Mouse (Mus musculus) layer of hippocampus, adult 8-10 months (tissue): ENCODE results near the gene Gm49380. TPM values are rescaled to one million over a fixed set of nuclear protein-coding genes. Genes with fewer than 3 reads are reported as not detected.
A peak's percentile ranks its signal among the peaks of the same experiment; 100 is the strongest.

Experiments used
- DNase-seq, 2 experiments: peaks; one replicate each; pipeline ENCODE4 v3.0.0; 2022; ENCODE audit warnings: low spot score in 2 of 2
- total RNA-seq, 4 experiments: library from RNA; stranded (reverse); gene quantifications; 2 replicates each; pipeline ENCODE4 v1.2.4; 2022

Gene Gm49380
- 1 to 10 TPM in 1 of 4 experiments, under 1 TPM in 3; 0.43 to 1.1 (median 0.58) TPM for total RNA-seq

DNA sequence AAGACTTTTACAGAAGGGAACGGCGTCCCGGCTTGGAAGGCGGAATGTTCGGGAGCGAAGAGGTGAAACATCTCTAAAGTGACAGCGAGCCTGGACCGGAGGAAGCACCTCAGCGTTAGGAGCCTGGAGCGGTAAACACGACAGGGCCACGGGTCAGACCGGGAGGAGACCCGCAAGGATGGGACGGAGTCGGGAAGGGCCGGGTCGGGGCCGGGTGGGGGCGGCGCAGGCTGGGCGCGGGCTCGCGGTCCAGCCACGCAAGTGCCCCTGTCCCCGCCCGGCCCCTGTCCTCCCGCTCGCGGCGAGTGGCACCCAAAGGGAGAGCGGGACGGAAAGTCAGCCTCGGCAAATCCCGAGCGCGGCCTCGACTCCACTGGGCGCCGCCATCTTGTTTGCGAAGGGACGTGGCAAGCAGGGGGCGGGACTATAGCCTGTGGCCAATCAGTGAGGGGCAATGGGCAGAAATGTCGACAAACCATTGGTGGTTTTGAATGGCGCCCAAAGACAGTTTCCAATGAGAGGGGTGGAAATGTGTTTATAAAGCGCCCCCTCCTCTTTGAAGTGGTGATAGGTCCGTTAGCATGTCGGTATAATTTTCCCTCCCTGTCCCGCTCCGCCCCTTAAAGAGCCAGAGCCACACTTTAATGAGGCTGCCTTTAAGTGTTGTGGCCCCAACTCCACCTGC, at the start of gene Gm49380, which contains the start of gene Rnf26:
Gene Gm49380, minus strand, starts transcription at position 396 of the 685 bp plus-strand sequence.
Gene Rnf26, minus strand, starts transcription at position 413 of the 685 bp plus-strand sequence.
- DNase-seq: peak; percentile 96 to 97

DNA sequence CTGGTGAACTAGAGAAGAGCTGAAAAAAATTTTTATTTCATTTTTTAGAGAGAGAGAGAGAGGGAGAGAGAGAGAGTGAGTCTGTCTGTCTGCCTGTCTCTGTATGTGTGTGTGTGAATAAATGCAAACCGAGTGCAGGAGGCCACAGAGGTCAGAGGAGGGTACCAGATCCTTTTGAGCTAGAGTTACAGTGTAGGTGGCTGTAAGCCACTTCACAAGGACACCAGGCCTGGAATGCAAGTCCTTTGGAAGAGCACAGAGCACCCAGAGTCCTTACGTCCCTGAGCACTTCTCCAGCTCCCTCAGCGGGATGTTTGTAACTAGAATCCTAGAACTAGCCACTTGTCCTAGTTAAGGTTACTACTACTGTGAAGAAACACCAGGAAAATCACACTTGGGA, 46.6 kb upstream of the Gm49380 start:
- no peak for DNase-seq

DNA sequence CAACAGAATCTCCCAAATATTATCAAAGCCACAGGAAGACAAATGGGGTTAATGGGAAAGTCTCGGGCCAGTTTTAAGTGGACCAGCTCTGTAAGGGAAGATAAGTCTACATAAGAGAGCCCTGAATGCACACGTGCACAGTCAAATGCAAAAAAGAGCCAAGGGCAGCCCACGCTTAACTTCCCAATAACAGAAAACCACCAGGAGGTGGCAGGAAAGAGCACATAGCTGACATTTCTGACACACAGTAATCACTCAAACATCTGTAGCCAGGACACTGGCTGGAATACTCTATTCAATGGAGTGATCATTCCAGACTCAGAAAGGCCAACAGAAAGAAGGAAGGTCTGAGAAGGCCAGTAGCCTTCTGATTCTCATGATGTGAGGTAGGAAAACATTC, 34.0 kb upstream of the Gm49380 start:
- no peak for DNase-seq

GRCm38 (mm10) chr9:44144718-44145060, 31.4 kb upstream of the Gm49380 start:
- no peak for DNase-seq

GRCm38 (mm10) chr9:44144023-44144717, 30.9 kb upstream of the Gm49380 start:
- no peak for DNase-seq

GRCm38 (mm10) chr9:44143421-44143820, 30.1 kb upstream of the Gm49380 start:
- no peak for DNase-seq

DNA sequence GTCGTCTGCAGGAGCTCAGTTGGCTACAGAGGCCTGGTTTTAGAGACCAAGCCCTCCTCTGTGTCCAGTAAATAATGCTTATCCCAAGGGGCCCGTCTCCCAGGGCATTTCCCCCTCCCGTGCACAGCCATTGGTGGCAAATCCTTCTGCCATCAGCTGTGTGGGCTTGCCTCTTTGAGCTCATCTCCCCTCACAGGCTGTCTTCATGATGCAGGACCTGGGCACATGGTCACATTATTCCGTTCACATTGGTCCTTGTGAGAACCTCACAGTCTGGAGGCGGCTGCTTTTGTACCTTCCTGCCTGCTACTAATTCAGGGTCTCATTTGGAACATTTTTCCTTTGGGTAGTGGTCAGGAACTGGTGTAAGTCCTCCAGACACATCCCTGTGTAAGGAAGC, 28.7 kb upstream of the Gm49380 start:
- DNase-seq: no peak

DNA sequence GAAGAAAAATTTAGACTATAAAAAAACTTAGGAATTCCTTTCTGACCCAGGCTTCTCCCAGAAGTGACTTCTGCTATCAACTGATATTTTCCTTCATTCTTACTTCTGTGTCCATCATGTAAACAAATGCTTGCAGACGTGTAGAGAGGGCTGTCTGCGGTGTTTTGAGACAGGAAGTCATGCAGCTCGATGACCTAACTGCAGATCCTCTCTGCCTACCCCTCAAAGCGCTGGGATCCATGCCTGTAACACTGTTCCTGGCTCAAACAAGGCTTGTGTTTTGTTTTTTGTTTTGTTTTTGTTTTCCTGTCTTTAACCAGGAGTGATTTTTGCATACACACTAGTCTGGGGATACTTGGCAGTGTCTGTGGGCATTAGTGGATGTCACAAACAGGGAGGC, 24.5 kb upstream of the Gm49380 start:
- DNase-seq: no peak

DNA sequence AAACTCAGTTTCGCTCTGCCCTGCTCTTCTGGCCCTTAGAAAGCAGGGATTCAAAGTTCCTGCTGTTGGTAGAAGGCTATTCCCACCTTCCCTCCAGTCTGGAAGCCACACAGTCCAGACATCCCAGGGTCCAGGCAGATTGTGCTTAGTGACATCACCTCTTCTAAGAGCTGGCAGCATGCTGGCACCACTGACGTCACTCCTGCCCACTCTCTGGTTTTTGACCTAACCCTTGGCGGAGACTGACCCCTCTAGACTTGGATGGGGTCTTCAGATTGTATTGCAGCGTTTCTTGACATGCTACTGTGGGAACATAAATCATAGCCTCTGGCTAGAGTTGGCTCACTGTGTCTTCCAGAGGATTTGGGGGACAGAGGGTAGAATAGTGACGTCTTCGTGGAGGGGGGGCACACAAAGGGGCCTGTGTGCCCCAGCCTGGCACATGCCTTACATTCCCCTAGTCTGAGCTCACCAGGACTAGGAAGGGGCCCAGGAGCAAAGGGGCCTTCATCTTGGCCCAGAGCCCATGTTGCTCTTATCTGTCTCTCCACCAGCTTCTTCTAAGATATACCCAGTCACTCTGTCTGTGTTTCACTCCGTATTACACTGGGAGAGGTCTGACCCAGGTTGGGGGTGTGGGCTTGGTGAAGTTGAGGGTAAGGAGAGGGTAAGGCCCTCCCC, 22.6 kb upstream of the Gm49380 start:
- DNase-seq: no peak

GRCm38 (mm10) chr9:44134851-44135730, 21.8 kb upstream of the Gm49380 start:
- no peak for DNase-seq

- DNase-seq: no peak
Measured at GRCm38 (mm10) chr9:44134101-44134850, 21.0 kb upstream of the Gm49380 start, which contains the start of gene Mcam. Gene Mcam (plus strand): TSS chr9:44134469.

GRCm38 (mm10) chr9:44133287-44133686, 20.0 kb upstream of the Gm49380 start:
- DNase-seq: no peak

DNA sequence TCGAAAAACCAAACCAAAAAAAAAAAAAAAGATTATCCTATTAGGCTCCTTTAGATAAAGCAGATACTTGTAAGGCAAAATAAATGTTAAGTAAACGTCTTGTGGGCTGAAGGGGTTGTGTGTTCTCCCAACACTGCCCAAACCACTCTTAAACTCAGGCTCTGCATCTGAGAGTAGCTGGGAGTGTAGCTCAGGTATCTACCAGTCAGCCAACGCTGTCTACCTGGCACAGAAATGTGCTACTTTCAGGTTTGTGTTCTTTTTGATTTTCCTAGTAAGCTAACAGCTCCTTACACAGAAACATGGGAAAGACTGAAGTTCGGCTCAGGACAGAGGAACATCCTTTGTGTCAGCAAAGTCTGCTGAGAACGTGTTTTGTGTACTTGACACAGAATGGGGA, 18.9 kb upstream of the Gm49380 start:
- DNase-seq: no peak

DNA sequence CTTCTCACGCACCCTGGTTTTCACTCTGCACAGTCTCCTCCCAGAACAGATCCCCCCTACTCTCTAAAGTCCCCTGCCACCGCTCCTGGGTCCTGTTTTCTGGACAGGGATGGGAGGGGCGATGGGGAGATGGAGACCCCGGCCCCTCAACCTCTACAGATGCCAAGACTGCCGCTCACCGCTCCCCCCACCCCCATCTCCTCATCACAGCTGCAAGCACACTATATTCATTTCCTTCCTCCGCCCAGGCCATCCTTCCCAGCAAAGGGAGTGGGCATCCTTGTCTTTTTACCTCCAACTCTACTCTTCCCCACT, 17.9 kb upstream of the Gm49380 start:
- DNase-seq: no peak

GRCm38 (mm10) chr9:44130581-44131275, 17.4 kb upstream of the Gm49380 start:
- DNase-seq: peak in 1 of 2 experiments; percentile 53

DNA sequence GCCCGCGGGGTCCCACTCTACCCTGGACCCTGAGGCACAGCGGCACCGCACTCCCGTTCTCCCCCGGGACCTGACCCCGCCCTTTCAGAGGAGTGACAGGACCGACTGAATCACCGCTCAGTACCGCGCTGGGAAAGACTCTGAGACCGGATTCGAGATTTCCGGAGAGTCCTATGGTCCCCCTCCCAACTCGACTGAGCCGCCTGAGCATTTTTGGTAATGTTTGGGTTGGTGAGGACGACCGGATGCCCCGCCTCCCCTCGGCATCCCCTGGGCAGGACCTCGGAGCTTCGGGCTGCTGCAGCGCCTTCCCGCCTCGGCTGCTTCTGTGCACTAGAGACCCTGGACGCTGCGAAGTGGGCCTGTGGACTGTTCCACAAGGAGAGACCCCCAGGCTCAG, 16.7 kb upstream of the Gm49380 start:
- DNase-seq: no peak

DNA sequence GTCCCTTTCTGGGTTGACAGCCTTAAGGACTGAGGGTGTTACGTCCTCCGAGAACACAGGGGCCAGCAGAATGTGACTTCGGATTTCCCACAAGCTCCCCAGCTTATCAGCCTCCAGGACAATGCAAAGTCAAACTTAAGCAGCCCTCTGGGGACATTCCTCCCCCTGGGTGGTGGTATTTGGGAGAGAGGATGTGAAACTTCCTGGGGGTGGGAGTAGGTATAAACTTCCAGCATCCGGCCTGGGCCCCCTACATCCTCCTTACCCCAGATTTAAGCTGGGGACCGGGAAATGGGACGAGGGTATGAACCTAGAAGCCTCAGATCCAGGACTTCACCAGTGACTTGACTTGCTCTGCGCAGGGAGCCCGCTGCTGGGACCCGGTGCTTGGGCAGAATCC, 16.3 kb upstream of the Gm49380 start:
- no peak for DNase-seq

GRCm38 (mm10) chr9:44127351-44127801, 14.1 kb upstream of the Gm49380 start:
- no peak for DNase-seq

DNA sequence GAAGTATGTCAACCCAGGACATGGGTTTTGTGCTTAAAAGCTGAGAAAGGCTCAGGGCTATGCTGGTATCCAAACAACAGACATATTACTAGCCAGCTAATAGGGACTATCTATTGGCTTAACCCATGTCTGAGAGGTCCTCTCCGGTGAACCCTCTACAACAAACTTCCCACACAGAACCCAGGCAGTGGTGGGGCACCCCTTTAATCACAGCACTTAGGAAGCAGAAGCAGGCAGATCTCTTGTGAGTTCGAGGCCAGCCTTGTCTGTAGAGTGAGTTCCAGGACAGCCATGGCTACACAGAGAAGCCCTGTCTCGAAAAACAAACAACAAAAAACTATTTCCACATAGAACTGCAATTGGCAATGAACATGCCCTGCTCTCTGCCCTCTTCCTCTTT, 13.4 kb upstream of the Gm49380 start:
- DNase-seq: no peak
